24 mouse cellular contexts compared by ENCODE assay signal in genomic region chr4:102810277-102810676, GRCm38 (mm10).
"Had no signal": no experiment of that assay in that cellular context is flagged by ENCODE, and none has a peak within 500 bp of the region (broad histone marks: within the 10 kb centered on the region; RNA-seq: fewer than 3 reads in every experiment).

No protein-coding gene starts in this region.

- H3K9ac ChIP-seq: forebrain, embryonic 15.5 days; forebrain, postnatal 0 days; heart, embryonic 13.5 days; heart, embryonic 15.5 days; hindbrain, embryonic 12.5 days; hindbrain, embryonic 14.5 days; limb, embryonic 12.5 days had no signal

- ATAC-seq: forebrain, embryonic 15.5 days; forebrain, postnatal 0 days; hindbrain, embryonic 16.5 days; inflammation-experienced regulatory T-cells, adult 6 months; intestine, postnatal 0 days had no signal

- H3K27ac ChIP-seq: forebrain, embryonic 15.5 days; heart, adult 2 months; heart, embryonic 13.5 days; heart, embryonic 15.5 days; hindbrain, embryonic 12.5 days; hindbrain, embryonic 14.5 days; layer of hippocampus, adult 2 months; limb, embryonic 10.5 days; limb, embryonic 12.5 days had no signal

- H3K4me3 ChIP-seq: forebrain, embryonic 15.5 days; heart, adult 2 months; heart, embryonic 13.5 days; heart, embryonic 15.5 days; hindbrain, embryonic 12.5 days; layer of hippocampus, adult 2 months; limb, embryonic 10.5 days; limb, embryonic 12.5 days had no signal

- H3K4me1 ChIP-seq: forebrain, embryonic 15.5 days; heart, embryonic 15.5 days; hindbrain, embryonic 12.5 days had no signal

- DNase-seq: forebrain, postnatal 0 days; gastrocnemius, postnatal 14 days; gastrocnemius, postnatal 36 days; heart, adult 2 months; heart, postnatal 14 days; heart, postnatal 36 days; kidney, adult 18-20 months; kidney, adult 8-10 months; kidney, postnatal 10 days; kidney, postnatal 25 days; kidney, postnatal 4 days; lung, adult 18-20 months had no signal

- H3K27me3 ChIP-seq: forebrain, embryonic 15.5 days; heart, embryonic 13.5 days; heart, embryonic 15.5 days; hindbrain, embryonic 12.5 days; limb, embryonic 12.5 days had no signal

- H3K4me2 ChIP-seq: forebrain, embryonic 15.5 days; heart, embryonic 11.5 days; heart, embryonic 13.5 days; heart, embryonic 15.5 days; hindbrain, embryonic 12.5 days; hindbrain, embryonic 14.5 days; limb, embryonic 12.5 days had no signal

- H3K9me3 ChIP-seq: forebrain, embryonic 15.5 days; heart, embryonic 13.5 days; heart, embryonic 15.5 days; hindbrain, embryonic 12.5 days; limb, embryonic 10.5 days; limb, embryonic 12.5 days had no signal

- H3K36me3 ChIP-seq: forebrain, embryonic 15.5 days; heart, embryonic 13.5 days; heart, embryonic 15.5 days; hindbrain, embryonic 12.5 days; limb, embryonic 10.5 days; limb, embryonic 12.5 days had no signal
